Comparison of ENCODE assay signal across 10 mouse cellular contexts in the genomic region with DNA sequence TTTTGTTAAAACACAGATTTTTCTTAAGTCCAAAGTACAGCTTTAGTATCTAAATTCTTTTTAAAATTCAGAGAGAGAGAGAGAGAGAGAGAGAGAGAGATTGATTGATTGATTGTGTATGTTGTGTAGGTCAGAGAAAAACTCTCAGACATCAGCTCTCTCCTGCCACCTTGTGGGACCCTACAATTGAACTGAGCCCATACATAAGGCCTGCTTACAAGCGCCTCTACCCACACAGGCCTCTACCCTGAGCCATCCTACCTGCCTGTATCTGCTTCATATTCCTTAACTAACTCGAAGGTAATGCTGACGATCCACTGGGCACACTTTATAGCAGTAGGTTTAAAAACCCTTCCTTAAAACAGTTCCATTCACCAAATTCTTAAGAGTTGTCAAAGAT. TPM values are rescaled to one million over a fixed set of nuclear protein-coding genes. Genes with fewer than 3 reads are reported as not detected.
A peak's percentile ranks its signal among the peaks of the same experiment; 100 is the strongest.
DNase-seq lines count a peak whose midpoint lies in the region; ATAC-seq and TF ChIP-seq lines count a peak whose summit lies in the region.
"Had no signal": no experiment of that assay in that cellular context is flagged by ENCODE, and none has a peak within 500 bp of the region (broad histone marks: within the 10 kb centered on the region; RNA-seq: fewer than 3 reads in every experiment).

No protein-coding gene starts in this region.

- no peak for ATAC-seq in kidney, embryonic 15.5 days (replicated peaks; ENCODE audit: low FRiP score)
- ATAC-seq in embryonic facial prominence, embryonic 14.5 days (ENCODE audit: low read depth), result no peak

- peak; percentile 40 for DNase-seq in adrenal gland, postnatal 10 days
- DNase-seq in adrenal gland, adult 18-20 months (ENCODE audit: low spot score in 2 of 2), result no peak
- DNase-seq in kidney, adult 2 months, result peak; percentile 43
- peak; percentile 63 for DNase-seq in CD4-positive, CD25-positive, alpha-beta regulatory T cell, adult 2 months (ENCODE audit: low read depth, low spot score)
- peak; percentile 17 for DNase-seq in embryonic facial prominence, embryonic 14.5 days (ENCODE audit: low spot score)
- peak; percentile 60 for DNase-seq in lung, postnatal 36 days
- no peak for DNase-seq in ovary, adult 18-20 months (ENCODE audit: low spot score)

- TF ChIP-seq POLR2A in kidney, adult 2 months (IDR thresholded peaks at IDR 0.05; ENCODE audit: low read depth, low read length), result no peak

- H3K4me3 ChIP-seq in kidney, adult 2 months (ENCODE audit: insufficient read depth, low read depth, low read length), result no peak overlapping the region
- H3K4me3 ChIP-seq in kidney, embryonic 15.5 days (replicated peaks), result no peak overlapping the region
- no peak overlapping the region for H3K4me3 ChIP-seq in embryonic facial prominence, embryonic 14.5 days (ENCODE audit: low read depth, low read length)
- H3K4me3 ChIP-seq: embryonic facial prominence, embryonic 15.5 days; limb, embryonic 15.5 days had no signal

- 81% methylated on average over 3 of the region's 3 CpGs for WGBS in kidney, adult 2 months
- 85% methylated on average over 3 of the region's 3 CpGs for WGBS in kidney, embryonic 15.5 days
- WGBS in embryonic facial prominence, embryonic 14.5 days, result 67% methylated on average over 3 of the region's 3 CpGs

- H3K4me1 ChIP-seq in kidney, adult 2 months (ENCODE audit: control insufficient read depth, insufficient read depth, low read length), result peaks cover 9% of the 10 kb centered on the region
- no peaks in the 10 kb centered on the region for H3K4me1 ChIP-seq in kidney, embryonic 15.5 days
- H3K4me1 ChIP-seq in embryonic facial prominence, embryonic 14.5 days (ENCODE audit: control insufficient read depth, insufficient read depth, low read length), result no peaks in the 10 kb centered on the region
- H3K4me1 ChIP-seq: embryonic facial prominence, embryonic 15.5 days; limb, embryonic 15.5 days had no signal

- H3K4me2 ChIP-seq in kidney, embryonic 15.5 days, result no peak overlapping the region
- H3K4me2 ChIP-seq in embryonic facial prominence, embryonic 14.5 days (ENCODE audit: low read depth, low read length), result no peak overlapping the region
- H3K4me2 ChIP-seq: embryonic facial prominence, embryonic 15.5 days; limb, embryonic 15.5 days had no signal

- H3K27me3 ChIP-seq in kidney, adult 2 months (replicated peaks; ENCODE audit: control insufficient read depth, insufficient read depth, low read length), result no peaks in the 10 kb centered on the region
- no peaks in the 10 kb centered on the region for H3K27me3 ChIP-seq in kidney, embryonic 15.5 days
- no peaks in the 10 kb centered on the region for H3K27me3 ChIP-seq in embryonic facial prominence, embryonic 14.5 days (replicated peaks; ENCODE audit: control insufficient read depth, insufficient read depth, low read length)
- H3K27me3 ChIP-seq: embryonic facial prominence, embryonic 15.5 days; limb, embryonic 15.5 days had no signal

- no peaks in the 10 kb centered on the region for H3K9me3 ChIP-seq in kidney, embryonic 15.5 days (replicated peaks)
- no peaks in the 10 kb centered on the region for H3K9me3 ChIP-seq in embryonic facial prominence, embryonic 14.5 days (ENCODE audit: control insufficient read depth, low read length)
- H3K9me3 ChIP-seq: embryonic facial prominence, embryonic 15.5 days; limb, embryonic 15.5 days had no signal

- H3K27ac ChIP-seq in kidney, adult 2 months (ENCODE audit: insufficient read depth, low read depth, low read length), result no peak overlapping the region
- H3K27ac ChIP-seq in kidney, embryonic 15.5 days, result no peak overlapping the region
- H3K27ac ChIP-seq in embryonic facial prominence, embryonic 14.5 days (replicated peaks; ENCODE audit: low read depth, low read length), result no peak overlapping the region
- H3K27ac ChIP-seq: embryonic facial prominence, embryonic 15.5 days; limb, embryonic 15.5 days had no signal

- TF ChIP-seq CTCF in kidney, adult 2 months (conservative IDR thresholded peaks at IDR 0.05; ENCODE audit: insufficient read depth, insufficient read length, low read depth, low read length), result peak; percentile 37; the same call in 1 of the 2 replicates

- H3K36me3 ChIP-seq in kidney, adult 2 months (ENCODE audit: control insufficient read depth, insufficient read depth, low read length), result peaks cover 11% of the 10 kb centered on the region
- H3K36me3 ChIP-seq in kidney, embryonic 15.5 days, result peaks cover 88% of the 10 kb centered on the region
- H3K36me3 ChIP-seq in embryonic facial prominence, embryonic 14.5 days (ENCODE audit: control insufficient read depth, insufficient read depth, low read length), result peaks cover 68% of the 10 kb centered on the region

- no peak overlapping the region for H3K9ac ChIP-seq in kidney, embryonic 15.5 days
- no peak overlapping the region for H3K9ac ChIP-seq in embryonic facial prominence, embryonic 14.5 days (ENCODE audit: low read depth, low read length)
- H3K9ac ChIP-seq: embryonic facial prominence, embryonic 15.5 days; limb, embryonic 15.5 days had no signal

RNA-seq across cellular contexts. Expression of gene Uhmk1, which starts 14.8 kb away (rescaled TPM):
- total RNA-seq in adrenal gland, postnatal 10 days (2021), result 10 to 100 TPM; 47.5 to 48.9 TPM
- total RNA-seq in adrenal gland, adult 18-20 months (2021), result 10 to 100 TPM; 67.1 to 73.7 TPM
- polyA plus RNA-seq in kidney, adult 2 months (2012; rRNA removed), result 20.8 and 27.6 TPM in 2 replicates
- 8.3 and 8.7 TPM in 2 replicates for polyA plus RNA-seq in kidney, embryonic 15.5 days (2015; fragmentation: Nextera tagmentation; extraction: Ambion mirVana)
- polyA plus RNA-seq in embryonic facial prominence, embryonic 14.5 days (2014; fragmentation: Nextera tagmentation; extraction: Ambion mirVana), result 10.1 and 11.2 TPM in 2 replicates

RNA-seq across cellular contexts. Expression of gene Uap1, which starts 25.6 kb away (rescaled TPM):
- total RNA-seq in adrenal gland, postnatal 10 days (2021), result 10 to 100 TPM; 55.3 to 61.6 TPM
- 10 to 100 TPM; 68.0 to 84.4 TPM for total RNA-seq in adrenal gland, adult 18-20 months (2021)
- 31.6 and 34.3 TPM in 2 replicates for polyA plus RNA-seq in kidney, adult 2 months (2012; rRNA removed)
- 52.2 and 56.4 TPM in 2 replicates for polyA plus RNA-seq in kidney, embryonic 15.5 days (2015; fragmentation: Nextera tagmentation; extraction: Ambion mirVana)
- polyA plus RNA-seq in embryonic facial prominence, embryonic 14.5 days (2014; fragmentation: Nextera tagmentation; extraction: Ambion mirVana), result 72.9 and 75.4 TPM in 2 replicates

RNA-seq across cellular contexts. Expression of gene Sh2d1b2, which starts 32.2 kb away (rescaled TPM):
- total RNA-seq in adrenal gland, postnatal 10 days (2021), result not detected
- total RNA-seq in adrenal gland, adult 18-20 months (2021), result not detected
- not detected in 2 replicates for polyA plus RNA-seq in kidney, adult 2 months (2012; rRNA removed)
- not detected in 2 replicates for polyA plus RNA-seq in kidney, embryonic 15.5 days (2015; fragmentation: Nextera tagmentation; extraction: Ambion mirVana)
- not detected in 2 replicates for polyA plus RNA-seq in embryonic facial prominence, embryonic 14.5 days (2014; fragmentation: Nextera tagmentation; extraction: Ambion mirVana)
- polyA plus RNA-seq: embryonic facial prominence, embryonic 15.5 days; limb, embryonic 15.5 days had no signal

Comparison
In these comparisons a context has a peak if more than half of its experiments do, and no peak if none do; other contexts are left out.
1. DNase-seq: peak in adrenal gland, postnatal 10 days (single experiment), kidney, adult 2 months (single experiment), CD4-positive, CD25-positive, alpha-beta regulatory T cell, adult 2 months (single experiment), embryonic facial prominence, embryonic 14.5 days (single experiment) and lung, postnatal 36 days (single experiment); none in adrenal gland, adult 18-20 months (0 of 2) and ovary, adult 18-20 months (single experiment).